Mouse (Mus musculus) neural tube, embryonic 13.5 days (tissue): Measurements from ENCODE around the gene Fam172a. TPM values are rescaled to one million over a fixed set of nuclear protein-coding genes. Genes with fewer than 3 reads are reported as not detected.
A peak's percentile ranks its signal among the peaks of the same experiment; 100 is the strongest.

Experiments used
- ATAC-seq: fragments of 200-750 bp; cut with Nextera tagmentation; 2 replicates; pipeline ENCODE4 v1.8.0; 2017; ENCODE audit warnings: low read depth, mild to moderate bottlenecking, moderate TSS enrichment, moderate library complexity
- H3K27ac ChIP-seq: fragments of 300-500 bp; sonication (generic); replicated peaks from 2 replicates; pipeline ENCODE4 v1.5.1; 2015; ENCODE audit warnings: moderate library complexity, mild to moderate bottlenecking, inconsistent platforms
- H3K27me3 ChIP-seq: fragments of 300-500 bp; sonication (generic); 2 replicates; pipeline ENCODE4 v1.6.1; 2015; ENCODE audit warnings: mild to moderate bottlenecking, inconsistent platforms
- H3K36me3 ChIP-seq: fragments of 300-500 bp; sonication (generic); 2 replicates; pipeline ENCODE4 v1.6.1; 2015; ENCODE audit warnings: mild to moderate bottlenecking, inconsistent platforms
- H3K4me1 ChIP-seq: fragments of 300-500 bp; sonication (generic); replicated peaks from 2 replicates; pipeline ENCODE4 v1.6.1; 2015; ENCODE audit warnings: inconsistent platforms
- H3K4me2 ChIP-seq: fragments of 300-500 bp; sonication (generic); 2 replicates; pipeline ENCODE4 v1.6.1; 2015; ENCODE audit warnings: inconsistent platforms, mild to moderate bottlenecking, moderate library complexity
- H3K4me3 ChIP-seq: fragments of 300-500 bp; sonication (generic); 2 replicates; pipeline ENCODE4 v1.5.1; 2015; ENCODE audit warnings: mild to moderate bottlenecking, inconsistent platforms
- H3K9ac ChIP-seq: fragments of 300-500 bp; sonication (generic); 2 replicates; pipeline ENCODE4 v1.6.1; 2015; ENCODE audit warnings: moderate library complexity, mild to moderate bottlenecking, inconsistent platforms
- H3K9me3 ChIP-seq: fragments of 300-500 bp; sonication (generic); 2 replicates; pipeline ENCODE4 v1.6.1; 2016; ENCODE audit warnings: inconsistent platforms
- WGBS: fragments of 180-500 bp; shearing (Covaris S2); methylation state at CpG from one replicate; pipeline ENCODE4 v1.1.7; 2015; 5-methylcytosine and 5-hydroxymethylcytosine counted together
- polyA plus RNA-seq: library from polyadenylated mRNA; unstranded; fragments of >200 nt; fragmentation: Nextera tagmentation; extraction: Ambion mirVana; gene quantifications from 2 replicates; pipeline ENCODE4 v1.2.1, GENCODE M21; 2015

Fam172a gene
- polyA plus RNA-seq, 1 experiment from 2014 or later: 35.3 TPM

DNA sequence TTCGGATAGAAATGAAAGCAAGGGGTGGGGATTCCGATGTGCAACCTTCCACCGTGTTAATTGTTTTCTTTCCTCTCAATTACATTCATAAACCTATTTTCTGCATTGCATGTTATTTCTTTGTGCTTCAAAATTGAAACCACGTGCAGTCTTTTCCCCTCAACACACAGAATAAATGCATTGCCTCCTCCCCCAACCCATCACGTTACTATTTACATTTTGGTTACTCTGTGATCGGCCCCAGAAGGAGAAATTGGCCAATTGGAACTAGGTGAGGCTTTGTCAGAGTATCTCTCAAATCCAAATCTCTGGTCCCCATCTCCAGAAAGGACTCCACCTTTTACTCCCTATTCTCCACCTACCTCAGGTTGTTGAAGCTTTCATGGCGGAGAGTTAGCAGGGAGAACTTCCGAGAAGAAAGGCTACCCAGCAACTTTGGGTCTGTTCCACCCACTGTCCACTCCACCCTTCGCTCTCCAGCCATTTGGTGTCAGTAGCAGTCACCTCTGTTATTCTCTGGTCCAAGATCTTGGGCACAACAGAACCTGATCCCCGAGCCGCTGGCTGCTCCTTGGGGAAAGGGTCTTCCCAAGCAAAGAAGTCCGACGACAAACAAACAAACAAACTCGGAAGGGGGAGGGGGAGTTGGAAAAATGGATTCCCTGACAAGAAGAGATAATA is 483.1 kb downstream of the Fam172a start:
- Histone ChIP-seq H3K36me3 (peaks cover 20% of the 10 kb centered on the region; the same call in 1 of the 2 replicates), H3K9ac (no peak overlapping the region)
- ATAC-seq: no peak

DNA sequence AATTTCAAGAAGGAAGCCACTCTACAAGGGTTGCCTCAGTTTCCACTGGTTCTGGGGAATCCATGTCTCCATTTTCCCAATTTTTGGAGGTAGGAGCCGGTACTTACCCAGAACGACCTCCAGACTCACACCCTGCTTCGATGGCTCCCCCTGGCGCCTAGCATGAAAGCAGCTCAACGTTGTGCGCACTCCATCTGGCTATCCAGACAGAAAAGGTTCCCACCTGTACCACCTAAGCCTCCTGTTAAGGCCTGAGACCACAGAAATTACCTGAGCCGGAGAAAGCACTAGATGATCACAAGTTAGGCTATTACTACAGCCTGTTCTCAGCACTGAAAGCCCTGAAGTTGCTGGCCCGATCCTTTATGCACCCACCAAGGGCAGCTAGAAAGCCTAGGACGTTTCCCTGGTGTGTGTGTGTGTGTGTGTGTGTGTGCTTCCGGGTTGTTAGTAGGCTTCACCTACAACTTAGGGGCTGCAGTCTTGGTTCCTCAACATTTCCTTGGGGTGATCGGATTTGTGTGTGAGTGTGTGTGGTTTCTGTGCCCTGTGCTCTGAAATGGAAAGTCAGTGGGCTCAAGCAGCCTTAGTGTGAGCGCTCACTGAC is 484.6 kb downstream of the Fam172a start:
- no peak overlapping the region for H3K27ac ChIP-seq

More for the DNA sequence above, 483.1 kb downstream of the Fam172a start:
- Histone ChIP-seq H3K27ac (peak overlapping the region; percentile 68; the same call in 1 of the 2 replicates), H3K9me3 (no peaks in the 10 kb centered on the region), H3K4me1 (peaks cover 77% of the 10 kb centered on the region), H3K4me3 (no peak overlapping the region), H3K27me3 (peaks cover 14% of the 10 kb centered on the region; the same call in 1 of the 2 replicates), H3K4me2 (peak overlapping the region; percentile 78)
- WGBS: 11% methylated on average over 14 of the region's 14 CpGs

DNA sequence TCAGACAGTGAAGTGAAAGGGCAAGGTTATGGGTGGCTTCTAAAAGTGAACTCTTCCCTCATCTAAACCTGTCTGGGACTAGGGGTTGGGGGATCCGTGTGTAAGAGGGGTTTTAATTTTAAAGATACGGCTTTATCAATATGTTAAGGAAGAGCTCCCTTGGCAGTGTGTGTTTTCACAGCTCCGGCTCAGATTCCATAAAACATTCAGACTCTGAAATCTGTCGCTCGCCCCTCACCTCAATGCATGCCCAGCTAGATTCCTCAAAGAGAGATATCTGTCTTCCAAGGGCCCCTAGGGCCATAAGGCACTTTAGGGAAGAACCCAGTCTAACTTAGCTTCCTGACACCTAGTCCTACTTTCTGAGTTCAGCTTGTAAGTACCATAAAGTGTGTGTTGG is 486.0 kb downstream of the Fam172a start:
- no peaks in the 10 kb centered on the region for H3K9me3 ChIP-seq
- peak overlapping the region; percentile 13; the same call in 1 of the 2 replicates for H3K4me2 ChIP-seq
- peaks cover 25% of the 10 kb centered on the region; the same call in 1 of the 2 replicates for H3K36me3 ChIP-seq
- no peak overlapping the region for H3K27ac ChIP-seq
- no peak overlapping the region for H3K9ac ChIP-seq
- 38% methylated on average over 5 of the region's 5 CpGs for WGBS
- no peak overlapping the region for H3K4me3 ChIP-seq
- ATAC-seq: no peak
- peaks cover 79% of the 10 kb centered on the region for H3K4me1 ChIP-seq
- peaks cover 14% of the 10 kb centered on the region; the same call in 1 of the 2 replicates for H3K27me3 ChIP-seq

More for the DNA sequence above, 484.6 kb downstream of the Fam172a start:
- no peak overlapping the region for H3K4me2 ChIP-seq
- 19% methylated on average over 12 of the region's 12 CpGs for WGBS
- no peak for ATAC-seq
- no peak overlapping the region for H3K9ac ChIP-seq
- no peaks in the 10 kb centered on the region for H3K9me3 ChIP-seq
- H3K4me1 ChIP-seq: peaks cover 79% of the 10 kb centered on the region
- H3K27me3 ChIP-seq: peaks cover 14% of the 10 kb centered on the region; the same call in 1 of the 2 replicates
- H3K4me3 ChIP-seq: no peak overlapping the region
- H3K36me3 ChIP-seq: peaks cover 23% of the 10 kb centered on the region; the same call in 1 of the 2 replicates

DNA sequence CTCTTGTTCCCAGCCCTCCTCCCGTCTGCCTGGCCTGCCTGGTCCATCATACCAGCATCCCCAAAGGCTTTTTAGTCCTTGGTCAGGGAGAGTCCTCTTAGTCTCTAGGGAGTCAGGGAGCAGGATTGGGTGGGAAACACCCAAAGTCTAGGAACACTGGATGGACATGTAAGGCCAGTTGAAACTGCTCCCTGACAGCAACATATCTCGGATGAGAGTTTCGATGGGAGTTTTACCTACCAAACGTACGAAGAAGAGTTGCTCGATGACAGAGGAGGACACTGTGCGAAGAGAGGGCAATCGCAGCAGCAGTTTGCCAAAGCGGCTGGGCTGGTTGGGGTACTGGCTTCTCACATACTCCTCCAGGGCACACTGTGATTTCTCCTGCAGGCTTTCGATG is 487.8 kb downstream of the Fam172a start:
- ATAC-seq: no peak
- H3K9me3 ChIP-seq: no peaks in the 10 kb centered on the region
- peaks cover 25% of the 10 kb centered on the region; the same call in 1 of the 2 replicates for H3K36me3 ChIP-seq
- 0 out of 2 replicates have a peak overlapping the region, but pooled peaks have one; percentile 28 for H3K27ac ChIP-seq
- peaks cover 82% of the 10 kb centered on the region for H3K4me1 ChIP-seq
- H3K9ac ChIP-seq: peak overlapping the region; percentile 56
- H3K4me3 ChIP-seq: peak overlapping the region; percentile 16
- H3K27me3 ChIP-seq: peaks cover 11% of the 10 kb centered on the region; the same call in 1 of the 2 replicates
- peak overlapping the region; percentile 88 for H3K4me2 ChIP-seq
- WGBS: 36% methylated on average over 10 of the region's 10 CpGs

DNA sequence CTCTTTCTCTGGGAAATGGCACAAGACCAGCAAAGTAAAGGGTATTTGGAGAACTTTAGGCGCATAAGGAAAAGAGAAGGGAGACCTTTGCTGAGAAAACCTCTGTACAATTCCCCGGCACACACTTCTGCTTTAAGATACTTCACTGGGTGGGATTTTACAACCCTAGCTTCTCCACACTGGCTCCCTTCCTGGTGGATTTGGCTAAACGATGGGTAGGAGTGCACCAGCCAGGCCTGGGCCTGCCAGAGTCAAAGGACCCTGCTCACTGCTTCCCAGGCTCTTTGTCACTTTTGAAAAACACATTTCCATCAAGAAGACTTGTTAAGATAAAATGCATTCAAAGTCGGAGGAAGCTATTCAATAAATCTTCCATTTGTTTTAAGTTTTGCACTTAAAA is 491.4 kb downstream of the Fam172a start:
- Histone ChIP-seq H3K4me3 (peak overlapping the region; percentile 97), H3K4me2 (peak overlapping the region; percentile 88), H3K9me3 (no peaks in the 10 kb centered on the region), H3K36me3 (peaks cover 26% of the 10 kb centered on the region; the same call in 1 of the 2 replicates), H3K27ac (peak overlapping the region; percentile 95), H3K27me3 (no peaks in the 10 kb centered on the region), H3K4me1 (peaks cover 75% of the 10 kb centered on the region), H3K9ac (peak overlapping the region; percentile 100)
- WGBS: 7% methylated on average over 4 of the region's 4 CpGs
- no peak for ATAC-seq

DNA sequence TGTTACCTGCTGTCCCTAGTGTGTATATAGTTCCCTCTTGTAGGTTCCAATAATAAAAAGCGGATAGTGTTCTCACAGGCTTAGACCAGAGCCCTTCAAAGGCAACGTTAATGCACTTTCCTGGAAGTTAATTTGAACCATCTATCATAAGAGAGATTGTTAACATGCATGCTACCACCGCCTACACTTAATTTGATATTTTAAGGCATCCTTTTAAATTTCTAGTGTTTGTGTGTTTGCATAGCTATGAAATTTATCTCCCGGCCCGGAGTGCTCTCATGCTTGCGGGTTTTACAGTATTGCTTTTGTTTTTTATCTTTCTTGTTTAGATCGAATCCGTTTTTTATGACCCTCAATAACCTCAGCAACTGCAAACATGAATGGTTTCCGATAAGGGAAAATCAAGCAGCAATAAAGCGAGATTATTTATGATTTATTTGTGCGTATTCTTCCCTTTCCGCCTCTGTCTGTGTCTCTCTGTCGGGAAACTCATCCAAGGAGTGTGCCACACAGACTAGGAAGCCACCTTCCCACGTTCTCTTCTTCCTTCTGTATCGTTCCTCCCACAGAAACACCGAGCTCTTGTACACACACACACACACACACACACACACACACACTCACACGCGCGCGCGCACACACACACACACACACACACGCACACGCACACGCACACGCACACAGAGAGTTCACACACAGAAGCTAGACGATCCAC is 492.5 kb downstream of the Fam172a start:
- Histone ChIP-seq H3K4me3 (peak overlapping the region; percentile 97), H3K9ac (peak overlapping the region; percentile 100), H3K4me1 (peaks cover 69% of the 10 kb centered on the region), H3K4me2 (peak overlapping the region; percentile 88), H3K27me3 (no peaks in the 10 kb centered on the region), H3K9me3 (no peaks in the 10 kb centered on the region), H3K36me3 (peaks cover 20% of the 10 kb centered on the region; the same call in 1 of the 2 replicates), H3K27ac (peak overlapping the region; percentile 95)
- no peak for ATAC-seq
- 3% methylated on average over 16 of the region's 26 CpGs for WGBS

DNA sequence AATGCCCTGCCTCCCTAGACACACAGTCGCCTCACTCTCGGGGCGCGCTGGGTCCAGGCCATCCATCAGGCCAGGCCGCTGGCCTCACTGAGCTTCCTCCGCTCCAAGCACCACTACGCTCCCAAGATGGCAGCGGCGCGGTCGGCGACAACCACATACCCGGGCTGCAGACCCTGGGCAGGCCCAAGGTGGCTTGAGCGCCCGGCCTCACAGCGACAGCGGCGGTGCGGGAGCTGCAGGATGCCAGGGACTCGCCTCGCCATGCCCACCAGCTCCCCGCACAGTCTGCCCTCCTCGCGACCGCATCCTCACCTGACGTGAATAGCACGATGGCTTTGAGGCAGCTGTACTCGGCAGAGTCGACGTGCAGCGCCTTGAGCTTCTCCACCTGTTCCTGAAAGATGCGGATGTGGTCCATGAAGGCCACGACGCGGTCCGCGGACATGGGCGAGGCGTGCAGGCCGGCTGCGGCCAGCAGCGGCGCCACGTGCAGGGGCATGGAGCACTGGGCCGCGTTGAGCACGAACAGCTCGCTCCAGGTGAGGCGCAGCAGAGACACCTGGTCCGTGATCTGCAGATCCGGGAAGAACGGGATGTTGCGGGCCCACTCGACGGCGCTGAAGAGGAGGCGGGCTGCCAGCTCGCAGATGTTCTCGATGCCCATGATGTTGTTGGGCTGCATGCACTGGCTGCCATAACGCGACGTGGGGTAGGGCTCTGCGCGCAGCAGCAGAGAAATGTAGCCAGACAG is 493.2 kb downstream of the Fam172a start:
- H3K9ac ChIP-seq: peak overlapping the region; percentile 100
- peak overlapping the region; percentile 95 for H3K27ac ChIP-seq
- ATAC-seq: peak; percentile 27
- no peaks in the 10 kb centered on the region for H3K9me3 ChIP-seq
- H3K27me3 ChIP-seq: no peaks in the 10 kb centered on the region
- H3K4me3 ChIP-seq: peak overlapping the region; percentile 97
- peak overlapping the region; percentile 88 for H3K4me2 ChIP-seq
- WGBS: under 1% methylated on average over 61 of the region's 64 CpGs
- H3K4me1 ChIP-seq: peaks cover 62% of the 10 kb centered on the region
- H3K36me3 ChIP-seq: peaks cover 14% of the 10 kb centered on the region; the same call in 1 of the 2 replicates

DNA sequence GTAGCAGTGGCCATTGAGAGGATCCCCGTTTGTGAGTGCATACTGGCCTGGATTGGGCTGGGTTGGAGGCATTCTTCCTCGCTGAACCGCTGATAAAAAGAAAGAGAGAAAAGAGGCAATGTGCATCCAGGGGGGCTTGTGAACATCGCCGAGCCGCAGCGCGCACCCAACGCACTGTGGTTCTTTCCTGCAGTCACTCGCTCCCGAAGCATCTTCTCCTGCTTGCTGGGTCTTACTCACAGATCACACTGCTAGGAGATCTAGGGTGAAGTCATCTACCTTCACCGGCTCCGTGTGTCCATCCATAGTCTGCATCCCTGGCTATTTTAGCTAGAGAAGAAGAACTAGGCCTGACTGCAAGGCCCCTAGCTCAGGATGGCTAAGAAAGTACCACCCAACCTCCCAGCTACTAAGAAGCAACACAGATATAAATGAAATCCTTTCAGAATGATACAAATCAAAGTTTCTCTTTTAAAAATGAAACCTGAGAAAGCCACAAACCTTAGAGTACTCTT is 493.8 kb downstream of the Fam172a start:
- WGBS: under 1% methylated on average over 13 of the region's 13 CpGs
- peaks cover 14% of the 10 kb centered on the region; the same call in 1 of the 2 replicates for H3K36me3 ChIP-seq

DNA sequence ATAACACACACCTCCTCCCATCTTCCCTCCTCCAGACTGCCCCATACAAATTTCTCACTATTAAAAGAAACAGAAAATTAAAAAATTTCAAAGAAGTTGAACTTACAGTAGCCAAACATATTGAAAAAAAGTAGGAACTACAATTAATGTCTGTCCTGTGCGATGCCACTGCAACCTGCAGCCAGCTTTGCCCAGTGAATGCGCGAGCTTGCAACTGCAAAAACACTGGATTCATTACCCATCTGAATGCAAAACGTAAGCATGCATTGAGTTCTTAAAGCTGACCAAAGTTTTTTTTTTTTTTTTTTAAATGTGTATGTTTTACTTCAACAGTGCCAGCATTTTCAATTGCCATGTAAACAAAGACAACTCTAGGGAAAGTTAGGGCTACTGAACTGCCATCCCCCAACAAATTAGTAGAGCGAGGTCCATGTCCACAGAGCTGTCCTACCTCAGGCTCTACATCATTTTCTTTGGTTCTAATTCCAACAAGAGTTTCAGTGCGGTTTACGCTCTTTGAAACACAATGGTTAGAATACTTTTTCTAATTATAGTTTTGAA is 494.5 kb downstream of the Fam172a start:
- 6% methylated on average over 7 of the region's 7 CpGs for WGBS
- no peak for ATAC-seq
- peak overlapping the region; percentile 88 for H3K4me2 ChIP-seq
- H3K27ac ChIP-seq: peak overlapping the region; percentile 69
- peaks cover 12% of the 10 kb centered on the region; the same call in 1 of the 2 replicates for H3K36me3 ChIP-seq
- H3K9ac ChIP-seq: peak overlapping the region; percentile 100
- peaks cover 49% of the 10 kb centered on the region for H3K4me1 ChIP-seq
- no peaks in the 10 kb centered on the region for H3K9me3 ChIP-seq
- H3K4me3 ChIP-seq: peak overlapping the region; percentile 97
- H3K27me3 ChIP-seq: no peaks in the 10 kb centered on the region

More for the DNA sequence above, 493.8 kb downstream of the Fam172a start:
- no peak for ATAC-seq
- Histone ChIP-seq H3K4me3 (peak overlapping the region; percentile 97), H3K4me2 (peak overlapping the region; percentile 88), H3K27me3 (no peaks in the 10 kb centered on the region), H3K27ac (peak overlapping the region; percentile 95), H3K4me1 (peaks cover 55% of the 10 kb centered on the region), H3K9me3 (no peaks in the 10 kb centered on the region), H3K9ac (peak overlapping the region; percentile 100)

DNA sequence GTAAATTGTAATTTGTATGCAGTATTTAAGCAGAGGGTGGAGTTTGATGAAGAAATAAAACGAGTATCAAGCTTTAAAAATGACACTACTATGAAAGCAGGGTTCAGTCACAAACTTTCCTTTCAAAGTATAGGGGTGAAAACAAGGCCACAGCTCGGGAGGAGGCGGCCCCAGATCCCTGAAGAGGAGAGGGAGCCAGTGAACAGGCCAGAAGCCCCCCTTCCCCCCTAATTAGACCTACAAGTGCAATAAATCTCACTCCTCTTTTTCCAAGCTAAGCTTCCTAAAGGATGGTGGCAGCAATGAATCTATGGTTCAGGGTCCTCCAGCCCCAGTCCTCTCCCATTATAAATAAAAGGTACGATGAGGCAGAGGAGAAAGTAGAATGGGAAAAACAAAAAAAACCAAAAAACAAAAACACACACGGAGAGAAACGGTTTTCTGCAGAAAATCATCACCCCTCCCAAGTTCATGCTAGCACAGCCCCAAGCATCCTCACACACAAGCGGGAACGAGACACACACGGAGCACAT is 495.5 kb downstream of the Fam172a start:
- peaks cover 9% of the 10 kb centered on the region; the same call in 1 of the 2 replicates for H3K36me3 ChIP-seq
- peak overlapping the region; percentile 97 for H3K4me3 ChIP-seq
- no peak for ATAC-seq
- H3K9ac ChIP-seq: peak overlapping the region; percentile 100
- H3K4me1 ChIP-seq: peaks cover 38% of the 10 kb centered on the region
- peak overlapping the region; percentile 100 for H3K27ac ChIP-seq
- H3K4me2 ChIP-seq: peak overlapping the region; percentile 88
- no peaks in the 10 kb centered on the region for H3K9me3 ChIP-seq
- WGBS: 2% methylated on average over 9 of the region's 9 CpGs
- H3K27me3 ChIP-seq: no peaks in the 10 kb centered on the region
